Mouse (Mus musculus) E14TG2a.4 (cell line): ENCODE data around the gene Plac9a.

Experiments
- H3K27me3 ChIP-seq: 2 replicates; pipeline ENCODE4 v1.6.1; 2014; ENCODE audit warnings: low read length, control low read depth; ENCODE audit not compliant: insufficient read depth
- H3K36me3 ChIP-seq: 2 replicates; pipeline ENCODE4 v1.6.1; 2014; ENCODE audit warnings: low read length, control low read depth; ENCODE audit not compliant: insufficient read depth
- H3K4me1 ChIP-seq: replicated peaks from 2 replicates; pipeline ENCODE4 v1.6.1; 2014; ENCODE audit warnings: low read depth, low read length, control low read depth
- H3K4me3 ChIP-seq: replicated peaks from 2 replicates; pipeline ENCODE4 v1.5.1; 2014; ENCODE audit warnings: mild to moderate bottlenecking, low read length
- H3K9me3 ChIP-seq: 2 replicates; pipeline ENCODE4 v1.6.1; 2014; ENCODE audit warnings: low read length, control low read depth
- CTCF ChIP-seq: conservative IDR thresholded peaks from 2 replicates; pipeline ENCODE4 v1.5.1; 2014; ENCODE audit warnings: low read length
- NANOG ChIP-seq: IDR thresholded peaks from 2 replicates; pipeline ENCODE4 v1.6.1; 2014; ENCODE audit warnings: borderline replicate concordance, low read length, mixed read lengths
- POU5F1 ChIP-seq: IDR thresholded peaks from 2 replicates; pipeline ENCODE4 v1.6.1; 2014; ENCODE audit warnings: low read length, borderline replicate concordance

The Plac9a gene

GRCm38 (mm10) chr14:25872461-25873415 lies 30.2 kb downstream of the Plac9a start:
- Histone ChIP-seq H3K4me3 (no peak overlapping the region), H3K4me1 (peaks cover 31% of the 10 kb centered on the region), H3K27me3 (no peaks in the 10 kb centered on the region), H3K36me3 (peaks cover 57% of the 10 kb centered on the region), H3K9me3 (no peaks in the 10 kb centered on the region)
- TF ChIP-seq CTCF, result no peak
- TF ChIP-seq POU5F1, result no peak
- TF ChIP-seq NANOG, result no peak

- no peaks in the 10 kb centered on the region for H3K27me3 ChIP-seq
- peaks cover 65% of the 10 kb centered on the region for H3K4me1 ChIP-seq
- H3K9me3 ChIP-seq, result no peaks in the 10 kb centered on the region
- peaks cover 53% of the 10 kb centered on the region for H3K36me3 ChIP-seq
- H3K4me3 ChIP-seq, result peak overlapping the region; percentile 63
- no peak for TF ChIP-seq NANOG
- TF ChIP-seq CTCF, result no peak
- TF ChIP-seq POU5F1, result no peak
Observed at GRCm38 (mm10) chr14:25869135-25869878, 33.6 kb downstream of the Plac9a start.

- TF ChIP-seq NANOG (no peak), POU5F1 (no peak), CTCF (no peak)
- no peaks in the 10 kb centered on the region for H3K27me3 ChIP-seq
- H3K36me3 ChIP-seq, result peaks cover 47% of the 10 kb centered on the region
- peak overlapping the region; percentile 63 for H3K4me3 ChIP-seq
- H3K4me1 ChIP-seq, result peaks cover 71% of the 10 kb centered on the region
- H3K9me3 ChIP-seq, result no peaks in the 10 kb centered on the region
Observed at GRCm38 (mm10) chr14:25868706-25869105, 34.2 kb downstream of the Plac9a start.

GRCm38 (mm10) chr14:25867834-25868233 lies 35.1 kb downstream of the Plac9a start:
- Histone ChIP-seq H3K9me3 (no peaks in the 10 kb centered on the region), H3K27me3 (no peaks in the 10 kb centered on the region), H3K4me3 (0 out of 2 replicates have a peak overlapping the region, but pooled peaks have one; percentile 5), H3K4me1 (peaks cover 80% of the 10 kb centered on the region), H3K36me3 (peaks cover 44% of the 10 kb centered on the region)
- TF ChIP-seq CTCF, result no peak
- TF ChIP-seq NANOG, result no peak
- no peak for TF ChIP-seq POU5F1

- TF ChIP-seq NANOG, result no peak
- TF ChIP-seq POU5F1, result no peak
- TF ChIP-seq CTCF, result no peak
- Histone ChIP-seq H3K4me3 (0 out of 2 replicates have a peak overlapping the region, but pooled peaks have one; percentile 10), H3K36me3 (peaks cover 41% of the 10 kb centered on the region), H3K4me1 (peaks cover 89% of the 10 kb centered on the region), H3K9me3 (no peaks in the 10 kb centered on the region), H3K27me3 (no peaks in the 10 kb centered on the region)
Observed at GRCm38 (mm10) chr14:25866832-25867231, 36.1 kb downstream of the Plac9a start.

- no peak for TF ChIP-seq CTCF
- TF ChIP-seq POU5F1, result no peak
- TF ChIP-seq NANOG, result no peak
- 0 out of 2 replicates have a peak overlapping the region, but pooled peaks have one; percentile 10 for H3K4me3 ChIP-seq
Observed at GRCm38 (mm10) chr14:25866384-25866783, 36.5 kb downstream of the Plac9a start.

GRCm38 (mm10) chr14:25865251-25865650 lies 37.6 kb downstream of the Plac9a start:
- peaks cover 94% of the 10 kb centered on the region for H3K4me1 ChIP-seq
- no peaks in the 10 kb centered on the region for H3K9me3 ChIP-seq
- H3K27me3 ChIP-seq, result no peaks in the 10 kb centered on the region
- no peak overlapping the region for H3K4me3 ChIP-seq
- no peak for TF ChIP-seq POU5F1
- no peak for TF ChIP-seq NANOG
- H3K36me3 ChIP-seq, result peaks cover 29% of the 10 kb centered on the region

More at GRCm38 (mm10) chr14:25866384-25866783, 36.5 kb downstream of the Plac9a start:
- Histone ChIP-seq H3K9me3 (no peaks in the 10 kb centered on the region), H3K36me3 (peaks cover 40% of the 10 kb centered on the region), H3K27me3 (no peaks in the 10 kb centered on the region), H3K4me1 (peaks cover 92% of the 10 kb centered on the region)

GRCm38 (mm10) chr14:25863721-25864120 lies 39.2 kb downstream of the Plac9a start:
- no peaks in the 10 kb centered on the region for H3K9me3 ChIP-seq
- H3K36me3 ChIP-seq, result peaks cover 18% of the 10 kb centered on the region
- no peak for TF ChIP-seq CTCF
- no peak for TF ChIP-seq NANOG
- TF ChIP-seq POU5F1, result no peak
- no peak overlapping the region for H3K4me3 ChIP-seq
- H3K27me3 ChIP-seq, result no peaks in the 10 kb centered on the region
- H3K4me1 ChIP-seq, result peaks cover 93% of the 10 kb centered on the region
